Mouse (Mus musculus): ENCODE measurements around the gene Dusp27.

GRCm38 (mm10) chr1:166102920-166103608, 24.7 kb downstream of the Dusp27 start:
- TF ChIP-seq ZNF384 (IDR thresholded peaks at IDR 0.05; ENCODE audit: low read depth, low read length) (no peak), MAFK (IDR thresholded peaks at IDR 0.05; ENCODE audit: insufficient read depth, low read depth, low read length) (no peak), HCFC1 (IDR thresholded peaks at IDR 0.05; ENCODE audit: borderline replicate concordance, insufficient read depth, low read length) (no peak), CHD2 (IDR thresholded peaks at IDR 0.05; ENCODE audit: low read depth, low read length) (no peak)
